Mouse (Mus musculus) ES-E14 (cell line): ENCODE measurements at regions not wholly inside any gene's neighbourhood (a gene's known extent, or its start where the extent isn't known, plus 50 kb on each side); places are given as distances from the start of the nearest gene placed in this dataset.

Experiments used
- DNase-seq: peaks from one replicate; pipeline ENCODE4 v3.0.0-alpha.2; 2013; ENCODE audit warnings: low read depth, low spot score
- H3K27ac ChIP-seq: 2 replicates; pipeline ENCODE4 v1.5.1; 2012; ENCODE audit warnings: low read depth, mild to moderate bottlenecking, low read length, moderate library complexity, mixed read lengths; ENCODE audit not compliant: poor library complexity, insufficient read depth, severe bottlenecking
- H3K36me3 ChIP-seq: 2 replicates; pipeline ENCODE4 v1.6.1; 2012; ENCODE audit warnings: mild to moderate bottlenecking, low read length, moderate library complexity, mixed read lengths; ENCODE audit not compliant: control insufficient read depth, poor library complexity, insufficient read depth, severe bottlenecking
- H3K4me1 ChIP-seq, 2 experiments: fragments of 150-350 bp in 1 of 2; sonication (generic) in 1 of 2; 2 replicates each; pipeline ENCODE4 v1.6.1; 2012; ENCODE audit warnings: low read length in 2 of 2, mild to moderate bottlenecking in 1 of 2, mixed read lengths in 1 of 2; ENCODE audit not compliant: control insufficient read depth in 2 of 2, insufficient read depth in 2 of 2, poor library complexity in 1 of 2
- H3K4me3 ChIP-seq, 2 experiments: fragments of 150-350 bp in 1 of 2; sonication (generic) in 1 of 2; 2 replicates each; pipeline ENCODE4 v1.5.1; 2012; ENCODE audit warnings: low read length in 2 of 2, low read depth in 1 of 2, mild to moderate bottlenecking in 1 of 2, mixed read lengths in 1 of 2; ENCODE audit not compliant: insufficient read depth in 1 of 2, poor library complexity in 1 of 2, severe bottlenecking in 1 of 2
- H3K9ac ChIP-seq: 2 replicates; pipeline ENCODE4 v1.6.1; 2012; ENCODE audit warnings: low read depth, mild to moderate bottlenecking, low read length, mixed read lengths; ENCODE audit not compliant: poor library complexity, insufficient read depth, severe bottlenecking
- H3K9me3 ChIP-seq: fragments of 150-350 bp; sonication (generic); 2 replicates; pipeline ENCODE4 v1.6.1; 2012; ENCODE audit warnings: low read depth, mild to moderate bottlenecking, low read length; ENCODE audit not compliant: control insufficient read depth, insufficient read depth
- CHD2 ChIP-seq: IDR thresholded peaks from 2 replicates; pipeline ENCODE4 v1.6.1; 2014; ENCODE audit warnings: mild to moderate bottlenecking, low read depth, low read length, inconsistent platforms
- HCFC1 ChIP-seq: IDR thresholded peaks from 2 replicates; pipeline ENCODE4 v1.6.1; 2012; ENCODE audit warnings: low read length, inconsistent platforms, borderline replicate concordance; ENCODE audit not compliant: insufficient read depth
- MAFK ChIP-seq: IDR thresholded peaks from 2 replicates; pipeline ENCODE4 v1.6.1; 2014; ENCODE audit warnings: mild to moderate bottlenecking, low read depth, low read length, inconsistent platforms; ENCODE audit not compliant: insufficient read depth
- ZC3H11A ChIP-seq: IDR thresholded peaks from 2 replicates; pipeline ENCODE4 v1.6.1; 2012; ENCODE audit warnings: low read depth, mild to moderate bottlenecking, inconsistent platforms, low read length, borderline replicate concordance
- ZNF384 ChIP-seq: IDR thresholded peaks from 2 replicates; pipeline ENCODE4 v1.6.1; 2012; ENCODE audit warnings: low read depth, low read length, inconsistent platforms
- in situ Hi-C, 2 experiments: fragments of 600-800 bp; cut with MboI; formaldehyde crosslinking; loops; one replicate each; pipeline ENCODE4 v1.15.1; 2025; ENCODE audit warnings: low sequenced_read_pairs in 2 of 2, inconsistent platforms in 1 of 2; ENCODE audit not compliant: unreplicated experiment in 2 of 2

DNA sequence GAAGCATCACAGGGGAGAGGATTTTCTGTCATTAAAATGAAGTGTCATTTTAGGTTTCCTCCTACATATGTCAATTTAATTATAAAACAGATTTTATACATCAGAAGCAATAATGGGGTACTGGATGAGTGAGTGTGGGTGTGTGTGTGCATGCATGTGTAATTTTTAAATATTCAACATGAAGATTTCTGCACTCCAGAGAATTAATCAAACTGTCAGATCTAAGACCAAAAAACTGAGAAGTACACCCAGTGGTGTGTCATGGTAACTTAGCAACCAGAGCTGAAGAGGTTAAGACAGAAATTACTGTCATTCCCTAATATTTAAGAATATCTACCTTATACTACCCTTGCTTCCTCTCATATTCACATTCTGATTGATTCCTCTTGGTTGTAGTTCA is 919.0 kb downstream of the Poteg start:
- no peak overlapping the region for H3K27ac ChIP-seq
- H3K9ac ChIP-seq = no peak overlapping the region
- H3K4me1 ChIP-seq = no peaks in the 10 kb centered on the region
- no peaks in the 10 kb centered on the region for H3K36me3 ChIP-seq
- DNase-seq = no peak
- H3K9me3 ChIP-seq = no peaks in the 10 kb centered on the region
- no peak for TF ChIP-seq MAFK
- no peak for TF ChIP-seq HCFC1
- no peak for TF ChIP-seq CHD2
- TF ChIP-seq ZNF384 = no peak
- in situ Hi-C loops = no loop called here
- no peak overlapping the region for H3K4me3 ChIP-seq

- in situ Hi-C loops = no loop called here
- no peak overlapping the region for H3K4me3 ChIP-seq
- H3K36me3 ChIP-seq = no peaks in the 10 kb centered on the region
- no peaks in the 10 kb centered on the region for H3K9me3 ChIP-seq
- no peak for TF ChIP-seq ZC3H11A
- TF ChIP-seq CHD2 = no peak
- no peak for TF ChIP-seq MAFK
- TF ChIP-seq HCFC1 = no peak
- TF ChIP-seq ZNF384 = no peak
- H3K4me1 ChIP-seq = no peaks in the 10 kb centered on the region
- no peak overlapping the region for H3K27ac ChIP-seq
- DNase-seq = no peak
- H3K9ac ChIP-seq = no peak overlapping the region
Observed at GRCm38 (mm10) chr8:28367361-28367760, 919.9 kb downstream of the Poteg start.

GRCm38 (mm10) chr8:28371752-28372151 is 924.3 kb downstream of the Poteg start:
- no peak overlapping the region for H3K27ac ChIP-seq
- TF ChIP-seq CHD2 (no peak), HCFC1 (no peak), ZNF384 (no peak), MAFK (no peak), ZC3H11A (no peak)
- H3K36me3 ChIP-seq = no peaks in the 10 kb centered on the region
- no peak for DNase-seq
- H3K4me3 ChIP-seq = no peak overlapping the region
- no peak overlapping the region for H3K9ac ChIP-seq
- H3K4me1 ChIP-seq = no peaks in the 10 kb centered on the region
- in situ Hi-C loops = no loop called here
- H3K9me3 ChIP-seq = no peaks in the 10 kb centered on the region

GRCm38 (mm10) chr8:28400141-28400540 is 952.7 kb downstream of the Poteg start:
- Histone ChIP-seq H3K27ac (no peak overlapping the region), H3K4me1 (no peaks in the 10 kb centered on the region), H3K9me3 (no peaks in the 10 kb centered on the region), H3K9ac (no peak overlapping the region), H3K4me3 (no peak overlapping the region), H3K36me3 (no peaks in the 10 kb centered on the region)
- DNase-seq = no peak
- in situ Hi-C loops = no loop called here
- TF ChIP-seq ZNF384 = no peak
- no peak for TF ChIP-seq ZC3H11A
- TF ChIP-seq HCFC1 = no peak
- TF ChIP-seq CHD2 = no peak
- no peak for TF ChIP-seq MAFK

- in situ Hi-C loops = no loop called here
- no peak overlapping the region for H3K4me3 ChIP-seq
- no peaks in the 10 kb centered on the region for H3K4me1 ChIP-seq
- H3K9me3 ChIP-seq = no peaks in the 10 kb centered on the region
- no peak overlapping the region for H3K9ac ChIP-seq
- no peaks in the 10 kb centered on the region for H3K36me3 ChIP-seq
- TF ChIP-seq ZC3H11A (no peak), CHD2 (no peak), HCFC1 (no peak)
- no peak overlapping the region for H3K27ac ChIP-seq
- no peak for DNase-seq
Observed at GRCm38 (mm10) chr8:28427544-28428135, 980.2 kb downstream of the Poteg start.
